Mouse (Mus musculus) forebrain, embryonic 16.5 days (tissue): ENCODE data around the gene Pnmal2. TPM values are rescaled to one million over a fixed set of nuclear protein-coding genes. Genes with fewer than 3 reads are reported as not detected.

Experiments used
- polyA plus RNA-seq: library from polyadenylated mRNA; unstranded; fragments of >200 nt; fragmentation: Nextera tagmentation; extraction: Ambion mirVana; gene quantifications from 2 replicates; pipeline ENCODE4 v1.2.1, GENCODE M21; 2015

Pnmal2 gene
- polyA plus RNA-seq, 1 experiment from 2014 or later, result 118 TPM

Other genes starting within 250 kb of the Pnmal2 start
- 0.15 and 0.20 TPM in 2 replicates for gene Ceacam9, start 222.8 kb upstream of the Pnmal2 start, polyA plus RNA-seq
- 364 and 377 TPM in 2 replicates for gene Ap2s1, start 206.3 kb upstream of the Pnmal2 start, polyA plus RNA-seq
- 9.8 and 10.7 TPM in 2 replicates for gene Slc1a5, start 163.3 kb upstream of the Pnmal2 start, polyA plus RNA-seq
- 189 and 204 TPM in 2 replicates for gene Strn4, start 128.8 kb upstream of the Pnmal2 start, polyA plus RNA-seq
- gene Fkrp, start 128.0 kb upstream of the Pnmal2 start, polyA plus RNA-seq, result 23.1 and 29.0 TPM in 2 replicates
- gene Prkd2, start 101.8 kb upstream of the Pnmal2 start, polyA plus RNA-seq, result 6.6 TPM in 2 replicates
- gene Dact3, start 69.4 kb upstream of the Pnmal2 start, polyA plus RNA-seq, result 2.1 and 2.6 TPM in 2 replicates
- gene Gng8, start 52.9 kb upstream of the Pnmal2 start, polyA plus RNA-seq, result 1.9 and 4.5 TPM in 2 replicates
- gene Ptgir, start 38.2 kb upstream of the Pnmal2 start, polyA plus RNA-seq, result 0.15 TPM in 2 replicates
- gene Calm3, start 20.6 kb upstream of the Pnmal2 start, polyA plus RNA-seq, result 308 and 333 TPM in 2 replicates
- gene Pnmal1, start 15.0 kb downstream of the Pnmal2 start, polyA plus RNA-seq, result 50.1 and 60.9 TPM in 2 replicates
- 3.7 and 4.1 TPM in 2 replicates for gene Gm42372, start 38.4 kb downstream of the Pnmal2 start, polyA plus RNA-seq
- 7.3 and 8.9 TPM in 2 replicates for gene Ccdc8, start 48.0 kb downstream of the Pnmal2 start, polyA plus RNA-seq
- 115 and 121 TPM in 2 replicates for gene Ppp5c, start 83.2 kb downstream of the Pnmal2 start, polyA plus RNA-seq
- gene Hif3a, start 117.7 kb downstream of the Pnmal2 start, polyA plus RNA-seq, result 4.4 TPM in 2 replicates
- 2.2 and 3.4 TPM in 2 replicates for gene Psg16, start 129.4 kb downstream of the Pnmal2 start, polyA plus RNA-seq
- not detected in 2 replicates for gene Ceacam3, start 205.6 kb downstream of the Pnmal2 start, polyA plus RNA-seq